Mouse (Mus musculus): ENCODE measurements around the gene Pdss2.

DNA sequence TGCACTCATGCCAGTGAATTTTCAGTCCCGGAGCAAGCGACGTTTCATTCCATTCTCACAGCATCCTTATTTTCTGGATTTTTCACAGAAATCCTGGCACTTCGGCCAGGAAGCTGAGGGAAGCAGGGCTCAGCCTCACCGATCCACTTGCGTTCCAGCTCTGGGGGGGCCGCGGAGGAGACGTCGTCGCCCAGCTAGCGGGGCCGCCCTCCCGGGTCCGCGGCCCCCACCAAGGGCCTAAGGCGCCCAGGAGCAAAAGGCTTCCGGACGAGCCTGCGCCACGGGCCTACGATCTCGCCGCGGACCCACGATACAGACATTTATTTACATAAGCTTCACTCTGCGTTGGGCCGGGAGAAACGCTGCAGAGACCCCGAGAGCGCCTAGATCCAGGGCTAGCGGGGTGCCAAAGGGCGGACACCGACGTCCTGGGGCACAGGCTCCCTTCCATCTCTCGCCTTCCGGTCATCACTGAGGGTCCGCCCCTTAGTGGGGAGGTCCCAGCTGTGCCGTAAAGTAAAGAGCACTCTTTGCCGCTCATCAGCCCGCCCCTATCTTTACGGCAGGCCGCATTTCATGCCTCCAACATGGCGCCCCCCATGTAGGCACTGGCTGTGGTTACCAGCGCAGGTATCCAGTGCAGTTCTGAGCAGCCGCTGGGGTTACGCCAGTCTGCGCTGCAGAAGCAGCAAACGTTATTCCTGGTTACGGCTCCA is at the start of gene Pdss2:
- TF ChIP-seq CTCF (conservative IDR thresholded peaks at IDR 0.05; ENCODE audit: low read length): no peak
- TF ChIP-seq POU5F1 (IDR thresholded peaks at IDR 0.05; ENCODE audit: borderline replicate concordance, low read length): no peak
- no peak for TF ChIP-seq NANOG (IDR thresholded peaks at IDR 0.05; ENCODE audit: borderline replicate concordance, low read length)

Data from E14TG2a.4 (cell line).